8 mouse cellular contexts compared by ENCODE assay signal in the genomic region with DNA sequence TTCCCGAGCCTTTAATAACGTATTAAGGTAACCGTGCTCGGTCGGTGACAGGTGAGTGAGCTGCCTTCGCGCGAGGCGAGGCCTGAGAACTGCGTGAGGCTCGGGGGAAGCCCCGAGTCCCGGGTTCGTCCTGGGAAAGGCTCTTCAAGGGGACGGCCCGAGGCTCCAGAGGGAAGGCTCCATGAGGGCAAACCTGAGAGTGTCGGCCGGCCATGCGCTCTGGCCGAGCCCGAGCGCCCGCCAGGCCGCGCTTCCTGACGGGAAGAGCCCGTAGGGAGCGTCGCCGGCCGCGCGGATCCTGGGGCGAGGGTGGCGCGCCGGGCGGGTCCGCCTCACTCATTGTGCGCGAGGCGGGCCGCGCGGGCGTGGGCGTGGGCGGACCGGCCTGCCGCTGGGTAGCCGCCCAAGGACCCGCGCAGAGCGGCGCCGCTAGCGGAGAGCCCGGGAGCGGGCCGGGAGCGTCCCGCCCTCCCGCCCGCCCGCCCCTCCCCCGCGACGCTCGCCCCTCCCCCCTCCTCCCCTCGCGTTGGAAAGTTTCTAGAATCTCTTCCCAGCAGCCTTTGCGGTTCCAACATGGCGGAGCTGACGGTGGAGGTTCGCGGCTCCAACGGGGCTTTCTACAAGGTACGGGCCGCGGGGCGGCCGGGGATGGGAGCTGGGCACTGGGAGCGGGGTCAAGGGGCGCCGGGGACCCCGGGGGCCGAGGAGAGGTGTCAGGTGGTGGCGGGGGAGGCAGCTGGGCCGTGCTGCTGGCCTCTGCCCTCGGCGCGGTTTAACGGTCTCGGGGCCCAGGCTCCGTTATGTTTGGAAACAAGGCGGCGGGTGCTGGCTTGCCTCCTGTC. TPM values are rescaled to one million over a fixed set of nuclear protein-coding genes. Genes with fewer than 3 reads are reported as not detected.
DNase-seq lines count a peak whose midpoint lies in the region; ATAC-seq and TF ChIP-seq lines count a peak whose summit lies in the region.

A gene (plus strand): TSS at position 404 of the 842 bp plus-strand sequence.

- under 1% methylated on average over 77 of the region's 97 CpGs for WGBS in hindbrain, embryonic 10.5 days
- WGBS in lung, embryonic 15.5 days: under 1% methylated on average over 80 of the region's 97 CpGs
- WGBS in olfactory bulb, adult 2 months: under 1% methylated on average over 80 of the region's 97 CpGs

- peak within 1 kb of the TSS; percentile 100 for H3K27ac ChIP-seq in hindbrain, embryonic 10.5 days
- peak within 1 kb of the TSS; percentile 88 for H3K27ac ChIP-seq in lung, embryonic 15.5 days
- H3K27ac ChIP-seq in olfactory bulb, adult 2 months (ENCODE audit: insufficient read depth, low read depth, low read length): peak within 1 kb of the TSS; percentile 20; the same call in 1 of the 2 replicates

- H3K4me3 ChIP-seq in hindbrain, embryonic 10.5 days: peak within 1 kb of the TSS; percentile 96
- peak within 1 kb of the TSS; percentile 94 for H3K4me3 ChIP-seq in lung, embryonic 15.5 days
- peak within 1 kb of the TSS; percentile 99 for H3K4me3 ChIP-seq in olfactory bulb, adult 2 months (ENCODE audit: insufficient read depth, low read depth, low read length)

- H3K9ac ChIP-seq in lung, embryonic 15.5 days: peak within 1 kb of the TSS; percentile 95

- H3K36me3 ChIP-seq in hindbrain, embryonic 10.5 days: peaks cover 23% of the 10 kb centered on the region; the same call in 1 of the 2 replicates
- H3K36me3 ChIP-seq in lung, embryonic 15.5 days: no peaks in the 10 kb centered on the region

- peak within 1 kb of the TSS; percentile 88 for H3K4me2 ChIP-seq in lung, embryonic 15.5 days

- no peak for TF ChIP-seq POLR2A in olfactory bulb, adult 2 months (IDR thresholded peaks at IDR 0.05; ENCODE audit: insufficient read depth, low read depth, low read length)

- no peaks in the 10 kb centered on the region for H3K27me3 ChIP-seq in hindbrain, embryonic 10.5 days (ENCODE audit: insufficient read depth, poor library complexity, severe bottlenecking)
- H3K27me3 ChIP-seq in lung, embryonic 15.5 days: no peaks in the 10 kb centered on the region

- no peaks in the 10 kb centered on the region for H3K9me3 ChIP-seq in hindbrain, embryonic 10.5 days
- no peaks in the 10 kb centered on the region for H3K9me3 ChIP-seq in lung, embryonic 15.5 days

- peak; percentile 99 for ATAC-seq in lung, embryonic 15.5 days (ENCODE audit: borderline replicate concordance, extremely low read depth, low FRiP score, low TSS enrichment)

- no peak for TF ChIP-seq CTCF in olfactory bulb, adult 2 months (IDR thresholded peaks at IDR 0.05; ENCODE audit: insufficient read depth, low read depth, low read length)

- DNase-seq in Muller cell, postnatal 12 days (ENCODE audit: inconsistent ontology term): peak; percentile 93
- peak; percentile 87 for DNase-seq in cerebellum, adult 9-11 months
- peak; percentile 46 to 85 for DNase-seq in frontal cortex, adult 2 months (ENCODE audit: extremely low spot score in 1 of 2, low spot score in 1 of 2)
- peak; percentile 83 for DNase-seq in hindbrain, embryonic 10.5 days (ENCODE audit: low spot score)
- DNase-seq in layer of hippocampus, adult 9-10 months (ENCODE audit: low spot score): peak; percentile 44
- DNase-seq in thymus, adult 18-20 months: peak; percentile 70 to 78

- H3K4me1 ChIP-seq in hindbrain, embryonic 10.5 days (replicated peaks): peaks cover 14% of the 10 kb centered on the region
- H3K4me1 ChIP-seq in lung, embryonic 15.5 days: peaks cover 14% of the 10 kb centered on the region
- H3K4me1 ChIP-seq in olfactory bulb, adult 2 months (ENCODE audit: control insufficient read depth, insufficient read depth, low read length): peaks cover 3% of the 10 kb centered on the region; the same call in 1 of the 2 replicates

RNA-seq across cellular contexts. Expression of the gene that starts here (rescaled TPM):
- polyA plus RNA-seq in frontal cortex, adult 2 months (2012; rRNA removed): 55.6 and 55.9 TPM in 2 replicates
- 35.5 and 55.2 TPM in 2 replicates for polyA plus RNA-seq in hindbrain, embryonic 10.5 days (2016; fragmentation: Nextera tagmentation; extraction: Ambion mirVana)
- polyA plus RNA-seq in lung, embryonic 15.5 days (2015; fragmentation: Nextera tagmentation; extraction: Ambion mirVana): 49.0 and 51.1 TPM in 2 replicates
- polyA plus RNA-seq in olfactory bulb, adult 2 months (2012; ENCODE audit: insufficient read depth, insufficient read length, low replicate concordance, missing spikeins): not detected in 2 replicates

Comparison
In these comparisons a context has a peak if more than half of its experiments do, and no peak if none do; other contexts are left out.
1. Peak in every context shown above with its lines: DNase-seq, ATAC-seq, H3K4me3 ChIP-seq and H3K27ac ChIP-seq.
2. H3K27ac ChIP-seq: peak in every context shown above with its lines; median percentile 100 in hindbrain, embryonic 10.5 days; 88 in lung, embryonic 15.5 days; 20 in olfactory bulb, adult 2 months.